Mouse (Mus musculus) gastrocnemius, adult 8-10 months (tissue): ENCODE measurements at regions not wholly inside any gene's neighbourhood (a gene's known extent, or its start where the extent isn't known, plus 50 kb on each side); places are given as distances from the start of the nearest gene placed in this dataset.

Experiments used
- DNase-seq, 2 experiments: peaks; one replicate each; pipeline ENCODE4 v3.0.0; 2022; ENCODE audit warnings: low spot score in 2 of 2

DNA sequence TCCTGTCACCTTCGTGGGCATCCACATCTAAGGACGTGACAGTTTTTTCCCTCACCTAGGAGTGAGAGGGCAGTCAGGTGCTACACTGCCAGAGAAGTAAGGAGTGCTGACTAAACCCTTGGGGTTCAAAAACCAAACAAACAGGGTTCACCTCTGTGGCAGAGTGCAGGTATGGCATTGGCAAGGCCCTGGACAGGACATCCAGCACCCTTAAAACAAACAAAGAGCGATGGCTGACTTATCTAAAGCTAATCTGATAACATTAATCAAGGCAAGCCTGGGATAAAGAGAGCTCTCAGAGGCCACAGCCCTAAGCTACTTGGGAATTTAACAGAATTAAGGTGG, 74.1 kb upstream of the Slc45a1 start:
- no peak for DNase-seq

DNA sequence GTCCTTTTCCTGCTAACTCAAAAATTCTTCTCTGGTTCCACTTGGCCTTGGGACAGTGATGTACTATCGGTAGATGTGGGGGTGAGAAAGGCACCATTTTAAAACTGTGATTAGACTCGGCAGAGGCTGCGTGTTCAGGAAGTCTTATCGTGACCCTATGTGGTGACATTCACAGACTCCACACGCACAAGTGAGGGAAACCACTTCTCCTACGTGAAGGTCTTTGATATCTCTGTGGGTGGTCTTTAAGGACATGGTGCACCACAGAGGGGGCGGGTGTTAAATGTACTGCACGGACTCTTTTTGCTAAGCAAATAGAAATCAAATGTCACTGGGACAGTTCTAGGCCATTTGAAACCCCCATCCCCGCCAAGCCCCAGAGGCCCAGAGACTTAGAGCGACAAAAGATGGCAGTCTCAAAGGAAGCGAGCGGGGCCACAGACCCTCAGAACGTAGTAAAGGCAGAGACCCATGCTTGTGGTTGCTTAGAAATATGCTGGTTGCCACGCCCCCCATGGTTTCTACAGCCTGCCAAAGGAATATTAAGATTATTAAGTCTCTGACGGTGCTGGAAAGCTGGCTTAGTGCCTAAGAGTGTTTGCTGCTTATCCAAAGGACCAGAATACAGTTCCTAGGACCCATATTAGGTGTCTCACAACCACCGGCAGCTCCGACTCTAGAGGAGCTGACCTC, 73.6 kb upstream of the Slc45a1 start:
- no peak for DNase-seq

GRCm38 (mm10) chr4:150724823-150725222, 72.8 kb upstream of the Slc45a1 start:
- DNase-seq = no peak

- DNase-seq = no peak
Observed at GRCm38 (mm10) chr4:150721619-150722283, 69.8 kb upstream of the Slc45a1 start.

- no peak for DNase-seq
Observed at GRCm38 (mm10) chr4:150717866-150718265, 65.9 kb upstream of the Slc45a1 start.

DNA sequence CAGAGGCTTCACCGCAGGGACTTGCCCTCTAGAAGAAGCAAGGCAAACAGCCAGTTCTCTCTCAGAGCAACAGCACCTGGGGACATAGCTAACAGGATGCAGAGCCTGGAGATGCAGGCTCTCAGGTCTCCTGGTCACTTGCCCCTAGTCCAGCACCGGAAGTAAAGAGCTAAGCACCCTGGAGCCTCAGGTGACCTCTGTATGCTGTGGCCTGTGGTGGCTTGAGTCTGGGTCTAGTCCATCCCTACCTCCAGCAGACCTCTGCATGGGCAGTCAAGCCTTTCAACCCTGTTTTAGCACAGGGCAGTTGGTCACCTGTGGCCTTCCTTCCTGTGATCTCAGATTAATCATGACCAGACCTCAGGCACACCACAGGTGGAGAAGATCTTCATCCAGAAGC, 63.1 kb upstream of the Slc45a1 start:
- DNase-seq = no peak

DNA sequence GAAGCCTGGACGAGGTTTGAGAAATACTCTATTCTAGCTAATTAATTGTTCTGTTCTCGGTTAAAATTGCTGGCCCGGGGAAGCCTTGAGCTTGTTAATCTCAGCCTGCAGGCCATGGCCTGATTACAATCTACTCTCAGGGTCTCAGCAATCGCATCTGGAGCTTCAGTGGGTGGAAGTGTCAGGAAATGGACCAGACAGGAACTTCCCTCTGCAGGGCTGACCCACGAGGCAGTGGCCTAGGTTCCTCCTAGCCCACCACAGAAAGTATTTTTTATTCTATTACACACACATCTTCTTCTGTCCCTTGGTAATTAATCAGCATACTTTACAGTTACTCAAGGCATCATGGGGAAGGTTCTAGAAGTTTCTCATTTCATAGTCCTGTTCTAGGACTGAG, 61.3 kb upstream of the Slc45a1 start:
- no peak for DNase-seq

GRCm38 (mm10) chr4:150712856-150713255, 60.9 kb upstream of the Slc45a1 start:
- DNase-seq = no peak

GRCm38 (mm10) chr4:150711646-150712045, 59.7 kb upstream of the Slc45a1 start:
- no peak for DNase-seq

GRCm38 (mm10) chr4:150709391-150710130, 57.6 kb upstream of the Slc45a1 start:
- no peak for DNase-seq

GRCm38 (mm10) chr4:150708572-150708984, 56.6 kb upstream of the Slc45a1 start:
- no peak for DNase-seq

- no peak for DNase-seq
Observed at GRCm38 (mm10) chr4:150707725-150708571, 56.0 kb upstream of the Slc45a1 start.

GRCm38 (mm10) chr4:150706793-150707724, 55.1 kb upstream of the Slc45a1 start:
- peak; percentile 57 to 67 for DNase-seq

- DNase-seq = no peak
Observed at GRCm38 (mm10) chr4:150706291-150706690, 54.3 kb upstream of the Slc45a1 start.

GRCm38 (mm10) chr4:150703266-150703665, 51.3 kb upstream of the Slc45a1 start:
- no peak for DNase-seq
